Mouse (Mus musculus) lung, embryonic 16.5 days (tissue): Measurements from ENCODE around the gene Vwc2l. TPM values are rescaled to one million over a fixed set of nuclear protein-coding genes. Genes with fewer than 3 reads are reported as not detected.

Experiments used
- ATAC-seq: fragments of 200-750 bp; cut with Nextera tagmentation; 2 replicates; pipeline ENCODE4 v1.8.0; 2017; ENCODE audit warnings: low read depth, mild to moderate bottlenecking, moderate library complexity
- H3K27ac ChIP-seq: fragments of 300-500 bp; sonication (generic); 2 replicates; pipeline ENCODE4 v1.5.1; 2014; ENCODE audit warnings: mild to moderate bottlenecking, control low read depth, low read length
- H3K27me3 ChIP-seq: fragments of 300-500 bp; sonication (generic); 2 replicates; pipeline ENCODE4 v1.6.1; 2014; ENCODE audit warnings: low read depth, low read length, mixed read lengths; ENCODE audit not compliant: control insufficient read depth, insufficient read depth
- H3K36me3 ChIP-seq: fragments of 300-500 bp; sonication (generic); 2 replicates; pipeline ENCODE4 v1.6.1; 2014; ENCODE audit warnings: low read length; ENCODE audit not compliant: control insufficient read depth, insufficient read depth
- H3K4me1 ChIP-seq: fragments of 300-500 bp; sonication (generic); replicated peaks from 2 replicates; pipeline ENCODE4 v1.6.1; 2014; ENCODE audit warnings: low read length, mixed read lengths; ENCODE audit not compliant: control insufficient read depth, insufficient read depth
- H3K4me2 ChIP-seq: fragments of 300-500 bp; sonication (generic); 2 replicates; pipeline ENCODE4 v1.6.1; 2014; ENCODE audit warnings: low read depth, low read length, control low read depth
- H3K4me3 ChIP-seq: fragments of 300-500 bp; sonication (generic); 2 replicates; pipeline ENCODE4 v1.5.1; 2014; ENCODE audit warnings: mild to moderate bottlenecking, low read length, control low read depth
- H3K9ac ChIP-seq: fragments of 300-500 bp; sonication (generic); 2 replicates; pipeline ENCODE4 v1.6.1; 2014; ENCODE audit warnings: low read length, control low read depth
- H3K9me3 ChIP-seq: fragments of 300-500 bp; sonication (generic); 2 replicates; pipeline ENCODE4 v1.6.1; 2016; ENCODE audit warnings: low read length; ENCODE audit not compliant: control insufficient read depth
- WGBS: fragments of 180-500 bp; shearing (Covaris S2); extraction: QIAGEN DNeasy Blood & Tissue Kit; methylation state at CpG from one replicate; pipeline ENCODE4 v1.1.7; 2014; 5-methylcytosine and 5-hydroxymethylcytosine counted together
- polyA plus RNA-seq: library from polyadenylated mRNA; unstranded; fragments of >200 nt; fragmentation: Nextera tagmentation; extraction: Ambion mirVana; gene quantifications from 2 replicates; pipeline ENCODE4 v1.2.1, GENCODE M21; 2015

Vwc2l gene
- polyA plus RNA-seq = 0.11 TPM in 1 of 2 replicates, not detected in the other

- H3K9me3 ChIP-seq = no peaks in the 10 kb centered on the region
- no peak within 1 kb of the TSS for H3K4me2 ChIP-seq
- no peaks in the 10 kb centered on the region for H3K36me3 ChIP-seq
- ATAC-seq = peak; percentile 57; the same call in 1 of the 2 replicates
- H3K4me1 ChIP-seq = no peaks in the 10 kb centered on the region
- WGBS = 8% methylated on average over 13 of the region's 13 CpGs
- no peak within 1 kb of the TSS for H3K4me3 ChIP-seq
- H3K27ac ChIP-seq = no peak within 1 kb of the TSS
- no peak within 1 kb of the TSS for H3K9ac ChIP-seq
- no peaks in the 10 kb centered on the region for H3K27me3 ChIP-seq
Observed at GRCm38 (mm10) chr1:70725655-70726066, at the start of gene Vwc2l. Gene Vwc2l, plus strand, starts transcription at chr1:70725715.

- WGBS = 84% methylated on average over 2 of the region's 2 CpGs
- Histone ChIP-seq H3K9ac (no peak overlapping the region), H3K4me1 (no peaks in the 10 kb centered on the region), H3K4me2 (no peak overlapping the region), H3K9me3 (no peaks in the 10 kb centered on the region), H3K27me3 (no peaks in the 10 kb centered on the region), H3K4me3 (no peak overlapping the region), H3K36me3 (no peaks in the 10 kb centered on the region), H3K27ac (no peak overlapping the region)
- ATAC-seq = no peak
Observed at GRCm38 (mm10) chr1:70692529-70692928, 33.0 kb upstream of the Vwc2l start.

GRCm38 (mm10) chr1:70700270-70700669 is 25.2 kb upstream of the Vwc2l start:
- H3K9me3 ChIP-seq = no peaks in the 10 kb centered on the region
- H3K4me2 ChIP-seq = no peak overlapping the region
- no peak for ATAC-seq
- WGBS = 74% methylated on average over 5 of the region's 5 CpGs
- H3K4me3 ChIP-seq = no peak overlapping the region
- H3K4me1 ChIP-seq = no peaks in the 10 kb centered on the region
- no peak overlapping the region for H3K27ac ChIP-seq
- no peaks in the 10 kb centered on the region for H3K27me3 ChIP-seq
- H3K9ac ChIP-seq = no peak overlapping the region
- H3K36me3 ChIP-seq = no peaks in the 10 kb centered on the region

GRCm38 (mm10) chr1:70703934-70704333 is 21.6 kb upstream of the Vwc2l start:
- Histone ChIP-seq H3K4me3 (no peak overlapping the region), H3K9ac (no peak overlapping the region), H3K36me3 (no peaks in the 10 kb centered on the region), H3K9me3 (no peaks in the 10 kb centered on the region), H3K27me3 (no peaks in the 10 kb centered on the region), H3K4me2 (no peak overlapping the region), H3K27ac (no peak overlapping the region), H3K4me1 (no peaks in the 10 kb centered on the region)
- 38% methylated on average over 3 of the region's 3 CpGs for WGBS
- no peak for ATAC-seq

GRCm38 (mm10) chr1:70705821-70706220 is 19.7 kb upstream of the Vwc2l start:
- Histone ChIP-seq H3K4me3 (no peak overlapping the region), H3K4me1 (no peaks in the 10 kb centered on the region), H3K9me3 (no peaks in the 10 kb centered on the region), H3K36me3 (no peaks in the 10 kb centered on the region), H3K27ac (no peak overlapping the region), H3K9ac (no peak overlapping the region), H3K27me3 (no peaks in the 10 kb centered on the region), H3K4me2 (no peak overlapping the region)
- WGBS = 57% methylated on average over 3 of the region's 3 CpGs
- no peak for ATAC-seq

GRCm38 (mm10) chr1:70725045-70725444 is 470 bp upstream of the Vwc2l start:
- H3K9me3 ChIP-seq = no peaks in the 10 kb centered on the region
- no peak overlapping the region for H3K9ac ChIP-seq
- ATAC-seq = no peak
- no peaks in the 10 kb centered on the region for H3K36me3 ChIP-seq
- H3K27me3 ChIP-seq = no peaks in the 10 kb centered on the region
- no peak overlapping the region for H3K4me3 ChIP-seq
- 66% methylated on average over 5 of the region's 5 CpGs for WGBS
- H3K27ac ChIP-seq = no peak overlapping the region
- H3K4me2 ChIP-seq = no peak overlapping the region
- H3K4me1 ChIP-seq = no peaks in the 10 kb centered on the region

- H3K36me3 ChIP-seq = no peaks in the 10 kb centered on the region
- H3K9me3 ChIP-seq = no peaks in the 10 kb centered on the region
- ATAC-seq = no peak
Observed at GRCm38 (mm10) chr1:70787146-70787545, 61.6 kb downstream of the Vwc2l start.

GRCm38 (mm10) chr1:70791636-70792035 is 66.1 kb downstream of the Vwc2l start:
- Histone ChIP-seq H3K9me3 (no peaks in the 10 kb centered on the region), H3K4me2 (no peak overlapping the region), H3K36me3 (no peaks in the 10 kb centered on the region), H3K4me1 (no peaks in the 10 kb centered on the region), H3K9ac (no peak overlapping the region), H3K27me3 (no peaks in the 10 kb centered on the region), H3K27ac (no peak overlapping the region), H3K4me3 (no peak overlapping the region)
- ATAC-seq = no peak
- 81% methylated on average over 5 of the region's 5 CpGs for WGBS

More at GRCm38 (mm10) chr1:70787146-70787545, 61.6 kb downstream of the Vwc2l start:
- H3K27me3 ChIP-seq = no peaks in the 10 kb centered on the region
- no peaks in the 10 kb centered on the region for H3K4me1 ChIP-seq
- H3K27ac ChIP-seq = no peak overlapping the region
- no peak overlapping the region for H3K4me3 ChIP-seq
- H3K9ac ChIP-seq = no peak overlapping the region
- H3K4me2 ChIP-seq = no peak overlapping the region

- Histone ChIP-seq H3K36me3 (no peaks in the 10 kb centered on the region), H3K9ac (no peak overlapping the region), H3K4me3 (no peak overlapping the region), H3K4me1 (no peaks in the 10 kb centered on the region), H3K4me2 (no peak overlapping the region), H3K27me3 (no peaks in the 10 kb centered on the region), H3K9me3 (no peaks in the 10 kb centered on the region), H3K27ac (no peak overlapping the region)
- 74% methylated on average over 4 of the region's 4 CpGs for WGBS
- no peak for ATAC-seq
Observed at GRCm38 (mm10) chr1:70795094-70795493, 69.6 kb downstream of the Vwc2l start.

GRCm38 (mm10) chr1:70803401-70803800 is 77.9 kb downstream of the Vwc2l start:
- ATAC-seq = no peak
- Histone ChIP-seq H3K4me3 (no peak overlapping the region), H3K36me3 (no peaks in the 10 kb centered on the region), H3K4me2 (no peak overlapping the region), H3K9ac (no peak overlapping the region), H3K9me3 (no peaks in the 10 kb centered on the region), H3K27me3 (no peaks in the 10 kb centered on the region), H3K4me1 (no peaks in the 10 kb centered on the region), H3K27ac (no peak overlapping the region)
- WGBS = 29% methylated on average over 3 of the region's 3 CpGs
